Mouse (Mus musculus) Muller cell, postnatal 12 days (primary cell): ENCODE results near the gene Cgrrf1.
A peak's percentile ranks its signal among the peaks of the same experiment; 100 is the strongest.

Experiments used
- DNase-seq: peaks from one replicate; pipeline ENCODE4 v3.0.0-alpha.2; 2015; ENCODE audit errors: inconsistent ontology term

Cgrrf1 gene

GRCm38 (mm10) chr14:46885891-46886301 lies 54.0 kb downstream of the Cgrrf1 start:
- peak; percentile 72 for DNase-seq

GRCm38 (mm10) chr14:46889096-46889495 lies 57.2 kb downstream of the Cgrrf1 start:
- DNase-seq = no peak

- DNase-seq = no peak
These were observed 62.0 kb downstream of the Cgrrf1 start for GRCm38 (mm10) chr14:46893961-46894360.

- DNase-seq = no peak
These were observed 66.0 kb downstream of the Cgrrf1 start for GRCm38 (mm10) chr14:46897953-46898352.

- peak; percentile 43 for DNase-seq
These were observed 66.7 kb downstream of the Cgrrf1 start for GRCm38 (mm10) chr14:46898626-46899025.

GRCm38 (mm10) chr14:46902498-46903087 lies 70.7 kb downstream of the Cgrrf1 start:
- DNase-seq = no peak
